Mouse (Mus musculus) hindbrain, embryonic 10.5 days (tissue): ENCODE data around the gene Rragc. TPM values are rescaled to one million over a fixed set of nuclear protein-coding genes. Genes with fewer than 3 reads are reported as not detected.

Source experiments
- DNase-seq: peaks from one replicate; pipeline ENCODE4 v3.0.0-alpha.2; 2017; ENCODE audit warnings: low spot score
- H3K27ac ChIP-seq: fragments of 300-500 bp; sonication (generic); 2 replicates; pipeline ENCODE4 v1.5.1; 2016; ENCODE audit warnings: mild to moderate bottlenecking, moderate library complexity
- H3K27me3 ChIP-seq: fragments of 300-500 bp; sonication (generic); 2 replicates; pipeline ENCODE4 v1.6.1; 2016; ENCODE audit warnings: mild to moderate bottlenecking; ENCODE audit not compliant: poor library complexity, insufficient read depth, severe bottlenecking
- H3K36me3 ChIP-seq: fragments of 300-500 bp; sonication (generic); 2 replicates; pipeline ENCODE4 v1.6.1; 2016; ENCODE audit warnings: mild to moderate bottlenecking, moderate library complexity
- H3K4me1 ChIP-seq: fragments of 300-500 bp; sonication (generic); replicated peaks from 2 replicates; pipeline ENCODE4 v1.6.1; 2016; ENCODE audit warnings: mild to moderate bottlenecking
- H3K4me3 ChIP-seq: fragments of 300-500 bp; sonication (generic); 2 replicates; pipeline ENCODE4 v1.5.1; 2016; ENCODE audit warnings: mild to moderate bottlenecking, moderate library complexity
- H3K9me3 ChIP-seq: fragments of 300-500 bp; sonication (generic); 2 replicates; pipeline ENCODE4 v1.6.1; 2016; ENCODE audit warnings: mild to moderate bottlenecking, moderate library complexity
- WGBS: fragments of 180-500 bp; shearing (Covaris S2); methylation state at CpG from one replicate; pipeline ENCODE4 v1.1.7; 2016; 5-methylcytosine and 5-hydroxymethylcytosine counted together
- polyA plus RNA-seq: library from polyadenylated mRNA; unstranded; fragments of >200 nt; fragmentation: Nextera tagmentation; extraction: Ambion mirVana; gene quantifications from 2 replicates; pipeline ENCODE4 v1.2.1, GENCODE M21; 2016

The Rragc gene
- polyA plus RNA-seq = 40.6 and 47.1 TPM in 2 replicates

GRCm38 (mm10) chr4:123916748-123917547 lies at the start of gene Rragc:
Gene Rragc (plus strand): TSS chr4:123917446.
- peak within 1 kb of the TSS; percentile 96 for H3K27ac ChIP-seq
- H3K36me3 ChIP-seq = peaks cover 45% of the 10 kb centered on the region

GRCm38 (mm10) chr4:123893726-123894125 lies 23.5 kb upstream of the Rragc start:
- 93% methylated on average over 5 of the region's 5 CpGs for WGBS
- DNase-seq = no peak
- Histone ChIP-seq H3K4me3 (no peak overlapping the region), H3K36me3 (no peaks in the 10 kb centered on the region), H3K27me3 (no peaks in the 10 kb centered on the region), H3K4me1 (0 out of 2 replicates have a peak, but pooled peaks cover 10% of the 10 kb centered on the region), H3K9me3 (no peaks in the 10 kb centered on the region), H3K27ac (no peak overlapping the region)

More at GRCm38 (mm10) chr4:123916748-123917547, at the start of gene Rragc:
- H3K4me1 ChIP-seq = peaks cover 26% of the 10 kb centered on the region
- peak; percentile 99 for DNase-seq
- H3K27me3 ChIP-seq = no peaks in the 10 kb centered on the region
- peak within 1 kb of the TSS; percentile 94 for H3K4me3 ChIP-seq
- no peaks in the 10 kb centered on the region for H3K9me3 ChIP-seq
- 2% methylated on average over 49 of the region's 49 CpGs for WGBS

- Histone ChIP-seq H3K4me3 (no peak overlapping the region), H3K36me3 (no peaks in the 10 kb centered on the region), H3K4me1 (0 out of 2 replicates have a peak, but pooled peaks cover 10% of the 10 kb centered on the region), H3K9me3 (no peaks in the 10 kb centered on the region), H3K27ac (no peak overlapping the region), H3K27me3 (no peaks in the 10 kb centered on the region)
- WGBS = 88% methylated on average over 4 of the region's 4 CpGs
- no peak for DNase-seq
Observed at GRCm38 (mm10) chr4:123894295-123894694, 23.0 kb upstream of the Rragc start.

- WGBS = 13% methylated on average over 5 of the region's 5 CpGs
- no peaks in the 10 kb centered on the region for H3K9me3 ChIP-seq
- DNase-seq = peak; percentile 26
Observed at GRCm38 (mm10) chr4:123898696-123899095, 18.6 kb upstream of the Rragc start.

GRCm38 (mm10) chr4:123903432-123903831 lies 13.8 kb upstream of the Rragc start:
- 75% methylated on average over 3 of the region's 3 CpGs for WGBS
- Histone ChIP-seq H3K9me3 (no peaks in the 10 kb centered on the region), H3K27ac (no peak overlapping the region), H3K4me1 (peaks cover 23% of the 10 kb centered on the region), H3K27me3 (no peaks in the 10 kb centered on the region), H3K4me3 (no peak overlapping the region), H3K36me3 (peaks cover 5% of the 10 kb centered on the region; the same call in 1 of the 2 replicates)
- no peak for DNase-seq

More at GRCm38 (mm10) chr4:123898696-123899095, 18.6 kb upstream of the Rragc start:
- H3K27ac ChIP-seq = no peak overlapping the region
- no peaks in the 10 kb centered on the region for H3K36me3 ChIP-seq
- no peaks in the 10 kb centered on the region for H3K27me3 ChIP-seq
- peaks cover 6% of the 10 kb centered on the region for H3K4me1 ChIP-seq
- H3K4me3 ChIP-seq = no peak overlapping the region

GRCm38 (mm10) chr4:123904333-123905125 lies 12.7 kb upstream of the Rragc start, which contains the start of gene Mycbp:
Gene Mycbp (plus strand): TSS chr4:123904832.
- no peaks in the 10 kb centered on the region for H3K9me3 ChIP-seq
- H3K36me3 ChIP-seq = peaks cover 16% of the 10 kb centered on the region
- H3K4me3 ChIP-seq = peak within 1 kb of the TSS; percentile 91
- H3K27me3 ChIP-seq = no peaks in the 10 kb centered on the region
- peaks cover 23% of the 10 kb centered on the region for H3K4me1 ChIP-seq
- peak within 1 kb of the TSS; percentile 90 for H3K27ac ChIP-seq
- peak; percentile 99 for DNase-seq
- under 1% methylated on average over 49 of the region's 49 CpGs for WGBS

- peak overlapping the region; percentile 90 for H3K27ac ChIP-seq
- H3K4me1 ChIP-seq = peaks cover 23% of the 10 kb centered on the region
- H3K36me3 ChIP-seq = peaks cover 23% of the 10 kb centered on the region
- H3K4me3 ChIP-seq = peak overlapping the region; percentile 91
- DNase-seq = no peak
- no peaks in the 10 kb centered on the region for H3K27me3 ChIP-seq
- WGBS = under 1% methylated on average over 53 of the region's 53 CpGs
- no peaks in the 10 kb centered on the region for H3K9me3 ChIP-seq
Observed at GRCm38 (mm10) chr4:123905126-123905668, 12.0 kb upstream of the Rragc start.

GRCm38 (mm10) chr4:123911503-123911902 lies 5.7 kb upstream of the Rragc start:
- 90% methylated on average over 4 of the region's 4 CpGs for WGBS
- DNase-seq = no peak
- Histone ChIP-seq H3K4me1 (peaks cover 10% of the 10 kb centered on the region), H3K4me3 (no peak overlapping the region), H3K36me3 (peaks cover 61% of the 10 kb centered on the region), H3K9me3 (no peaks in the 10 kb centered on the region), H3K27ac (no peak overlapping the region), H3K27me3 (no peaks in the 10 kb centered on the region)

- Histone ChIP-seq H3K27ac (no peak overlapping the region), H3K4me3 (no peak overlapping the region), H3K36me3 (peaks cover 61% of the 10 kb centered on the region), H3K9me3 (no peaks in the 10 kb centered on the region), H3K4me1 (peaks cover 11% of the 10 kb centered on the region), H3K27me3 (no peaks in the 10 kb centered on the region)
- WGBS = 81% methylated on average over 2 of the region's 2 CpGs
- DNase-seq = no peak
Observed at GRCm38 (mm10) chr4:123912431-123912830, 4.8 kb upstream of the Rragc start.

GRCm38 (mm10) chr4:123917548-123918140 lies 398 bp downstream of the Rragc start, which contains the start of gene 4930535I16Rik:
Gene 4930535I16Rik (minus strand): TSS chr4:123918022.
- H3K9me3 ChIP-seq = no peaks in the 10 kb centered on the region
- H3K4me1 ChIP-seq = peaks cover 26% of the 10 kb centered on the region
- WGBS = under 1% methylated on average over 59 of the region's 63 CpGs
- H3K27ac ChIP-seq = peak within 1 kb of the TSS; percentile 96
- H3K4me3 ChIP-seq = peak within 1 kb of the TSS; percentile 94
- no peaks in the 10 kb centered on the region for H3K27me3 ChIP-seq
- no peak for DNase-seq
- peaks cover 45% of the 10 kb centered on the region for H3K36me3 ChIP-seq

GRCm38 (mm10) chr4:123918851-123919250 lies 1.6 kb downstream of the Rragc start:
- Histone ChIP-seq H3K4me1 (peaks cover 26% of the 10 kb centered on the region), H3K36me3 (peaks cover 45% of the 10 kb centered on the region), H3K27ac (no peak overlapping the region), H3K4me3 (peak overlapping the region; percentile 94), H3K9me3 (no peaks in the 10 kb centered on the region), H3K27me3 (no peaks in the 10 kb centered on the region)
- DNase-seq = no peak
- 60% methylated on average over 2 of the region's 2 CpGs for WGBS

GRCm38 (mm10) chr4:123921055-123921565 lies 3.9 kb downstream of the Rragc start:
- 94% methylated on average over 4 of the region's 4 CpGs for WGBS
- peaks cover 21% of the 10 kb centered on the region for H3K4me1 ChIP-seq
- H3K4me3 ChIP-seq = no peak overlapping the region

More at GRCm38 (mm10) chr4:123921055-123921565, 3.9 kb downstream of the Rragc start:
- Histone ChIP-seq H3K27ac (no peak overlapping the region), H3K36me3 (peaks cover 61% of the 10 kb centered on the region), H3K27me3 (no peaks in the 10 kb centered on the region), H3K9me3 (no peaks in the 10 kb centered on the region)
- no peak for DNase-seq
